Mouse (Mus musculus): ENCODE measurements around the gene Rer1. TPM values are rescaled to one million over a fixed set of nuclear protein-coding genes. Genes with fewer than 3 reads are reported as not detected.
A peak's percentile ranks its signal among the peaks of the same experiment; 100 is the strongest.

Rer1 gene
- polyA plus RNA-seq, 1 experiment, result 111 TPM

GRCm38 (mm10) chr4:155063895-155064294 is 22.3 kb downstream of the Rer1 start:
- Histone ChIP-seq H3K27ac (ENCODE audit: control insufficient read depth, insufficient read depth, low read length) (no peak overlapping the region), H3K4me1 (replicated peaks; ENCODE audit: control insufficient read depth, insufficient read depth, low read length) (peaks cover 14% of the 10 kb centered on the region), H3K27me3 (ENCODE audit: control insufficient read depth, insufficient read depth, low read length) (no peaks in the 10 kb centered on the region), H3K36me3 (ENCODE audit: control insufficient read depth, insufficient read depth, low read length) (no peaks in the 10 kb centered on the region), H3K4me3 (ENCODE audit: control insufficient read depth, insufficient read depth, low read length) (no peak overlapping the region)
- TF ChIP-seq CTCF (IDR thresholded peaks at IDR 0.05; ENCODE audit: borderline replicate concordance, control insufficient read depth, extremely low read depth, insufficient read depth, low read length, poor library complexity) (0 out of 2 replicates have a peak, but pooled peaks have one; percentile 14), POLR2A (IDR thresholded peaks at IDR 0.05; ENCODE audit: control insufficient read depth, extremely low read depth, insufficient read depth, low read length, poor library complexity) (no peak)
- 80% methylated on average over 3 of the region's 3 CpGs for WGBS
- no peak for DNase-seq

- no peak for DNase-seq
- H3K4me1 ChIP-seq (replicated peaks; ENCODE audit: control insufficient read depth, insufficient read depth, low read length), result 0 out of 2 replicates have a peak, but pooled peaks cover 5% of the 10 kb centered on the region
- no peak overlapping the region for H3K4me3 ChIP-seq (ENCODE audit: control insufficient read depth, insufficient read depth, low read length)
- no peaks in the 10 kb centered on the region for H3K36me3 ChIP-seq (ENCODE audit: control insufficient read depth, insufficient read depth, low read length)
- no peak for TF ChIP-seq CTCF (IDR thresholded peaks at IDR 0.05; ENCODE audit: borderline replicate concordance, control insufficient read depth, extremely low read depth, insufficient read depth, low read length, poor library complexity)
- no peak for TF ChIP-seq POLR2A (IDR thresholded peaks at IDR 0.05; ENCODE audit: control insufficient read depth, extremely low read depth, insufficient read depth, low read length, poor library complexity)
- no peaks in the 10 kb centered on the region for H3K27me3 ChIP-seq (ENCODE audit: control insufficient read depth, insufficient read depth, low read length)
- H3K27ac ChIP-seq (ENCODE audit: control insufficient read depth, insufficient read depth, low read length), result no peak overlapping the region
- 56% methylated on average over 10 of the region's 10 CpGs for WGBS
These were observed 27.9 kb downstream of the Rer1 start for GRCm38 (mm10) chr4:155058325-155058724.

GRCm38 (mm10) chr4:155056724-155057123 is 29.5 kb downstream of the Rer1 start, which contains the start of gene Plch2:
TSS of gene Plch2 (minus strand) at chr4:155056784.
- 71% methylated on average over 10 of the region's 10 CpGs for WGBS
- no peaks in the 10 kb centered on the region for H3K27me3 ChIP-seq (ENCODE audit: control insufficient read depth, insufficient read depth, low read length)
- peaks cover 11% of the 10 kb centered on the region for H3K4me1 ChIP-seq (replicated peaks; ENCODE audit: control insufficient read depth, insufficient read depth, low read length)
- H3K36me3 ChIP-seq (ENCODE audit: control insufficient read depth, insufficient read depth, low read length), result no peaks in the 10 kb centered on the region
- DNase-seq, result no peak
- no peak within 1 kb of the TSS for H3K27ac ChIP-seq (ENCODE audit: control insufficient read depth, insufficient read depth, low read length)
- no peak within 1 kb of the TSS for H3K4me3 ChIP-seq (ENCODE audit: control insufficient read depth, insufficient read depth, low read length)
- TF ChIP-seq CTCF (IDR thresholded peaks at IDR 0.05; ENCODE audit: borderline replicate concordance, control insufficient read depth, extremely low read depth, insufficient read depth, low read length, poor library complexity) (no peak), POLR2A (IDR thresholded peaks at IDR 0.05; ENCODE audit: control insufficient read depth, extremely low read depth, insufficient read depth, low read length, poor library complexity) (no peak)

- H3K27ac ChIP-seq (ENCODE audit: control insufficient read depth, insufficient read depth, low read length), result no peak overlapping the region
- no peaks in the 10 kb centered on the region for H3K36me3 ChIP-seq (ENCODE audit: control insufficient read depth, insufficient read depth, low read length)
- no peaks in the 10 kb centered on the region for H3K27me3 ChIP-seq (ENCODE audit: control insufficient read depth, insufficient read depth, low read length)
- DNase-seq, result peak; percentile 69
- WGBS, result 7% methylated on average over 7 of the region's 7 CpGs
- no peak for TF ChIP-seq POLR2A (IDR thresholded peaks at IDR 0.05; ENCODE audit: control insufficient read depth, extremely low read depth, insufficient read depth, low read length, poor library complexity)
- 0 out of 2 replicates have a peak, but pooled peaks have one; percentile 26 for TF ChIP-seq CTCF (IDR thresholded peaks at IDR 0.05; ENCODE audit: borderline replicate concordance, control insufficient read depth, extremely low read depth, insufficient read depth, low read length, poor library complexity)
- peaks cover 36% of the 10 kb centered on the region for H3K4me1 ChIP-seq (replicated peaks; ENCODE audit: control insufficient read depth, insufficient read depth, low read length)
- no peak overlapping the region for H3K4me3 ChIP-seq (ENCODE audit: control insufficient read depth, insufficient read depth, low read length)
These were observed 36.1 kb downstream of the Rer1 start for GRCm38 (mm10) chr4:155050116-155050515.

- no peak for DNase-seq
- Histone ChIP-seq H3K27ac (ENCODE audit: control insufficient read depth, insufficient read depth, low read length) (no peak overlapping the region), H3K27me3 (ENCODE audit: control insufficient read depth, insufficient read depth, low read length) (peaks cover 4% of the 10 kb centered on the region; the same call in 1 of the 2 replicates), H3K4me3 (ENCODE audit: control insufficient read depth, insufficient read depth, low read length) (no peak overlapping the region), H3K4me1 (replicated peaks; ENCODE audit: control insufficient read depth, insufficient read depth, low read length) (peaks cover 24% of the 10 kb centered on the region), H3K36me3 (ENCODE audit: control insufficient read depth, insufficient read depth, low read length) (no peaks in the 10 kb centered on the region)
- WGBS, result 92% methylated on average over 14 of the region's 14 CpGs
- TF ChIP-seq POLR2A (IDR thresholded peaks at IDR 0.05; ENCODE audit: control insufficient read depth, extremely low read depth, insufficient read depth, low read length, poor library complexity) (no peak), CTCF (IDR thresholded peaks at IDR 0.05; ENCODE audit: borderline replicate concordance, control insufficient read depth, extremely low read depth, insufficient read depth, low read length, poor library complexity) (no peak)
These were observed 39.5 kb downstream of the Rer1 start for GRCm38 (mm10) chr4:155046636-155047035.

- no peaks in the 10 kb centered on the region for H3K36me3 ChIP-seq (ENCODE audit: control insufficient read depth, insufficient read depth, low read length)
- H3K4me1 ChIP-seq (replicated peaks; ENCODE audit: control insufficient read depth, insufficient read depth, low read length), result no peaks in the 10 kb centered on the region
- no peak for DNase-seq
- TF ChIP-seq POLR2A (IDR thresholded peaks at IDR 0.05; ENCODE audit: control insufficient read depth, extremely low read depth, insufficient read depth, low read length, poor library complexity) (no peak), CTCF (IDR thresholded peaks at IDR 0.05; ENCODE audit: borderline replicate concordance, control insufficient read depth, extremely low read depth, insufficient read depth, low read length, poor library complexity) (no peak)
- no peak overlapping the region for H3K4me3 ChIP-seq (ENCODE audit: control insufficient read depth, insufficient read depth, low read length)
- no peak overlapping the region for H3K27ac ChIP-seq (ENCODE audit: control insufficient read depth, insufficient read depth, low read length)
- H3K27me3 ChIP-seq (ENCODE audit: control insufficient read depth, insufficient read depth, low read length), result peaks cover 4% of the 10 kb centered on the region; the same call in 1 of the 2 replicates
- 10% methylated on average over 25 of the region's 25 CpGs for WGBS
These were observed 42.9 kb downstream of the Rer1 start for GRCm38 (mm10) chr4:155043289-155043625.

Data from thymus, adult 2 months (tissue).